Mouse (Mus musculus): ENCODE measurements around the gene Rnase4. TPM values are rescaled to one million over a fixed set of nuclear protein-coding genes. Genes with fewer than 3 reads are reported as not detected.

Gene Rnase4
- polyA plus RNA-seq, 1 experiment from 2014 or later, result 26.3 TPM

DNA sequence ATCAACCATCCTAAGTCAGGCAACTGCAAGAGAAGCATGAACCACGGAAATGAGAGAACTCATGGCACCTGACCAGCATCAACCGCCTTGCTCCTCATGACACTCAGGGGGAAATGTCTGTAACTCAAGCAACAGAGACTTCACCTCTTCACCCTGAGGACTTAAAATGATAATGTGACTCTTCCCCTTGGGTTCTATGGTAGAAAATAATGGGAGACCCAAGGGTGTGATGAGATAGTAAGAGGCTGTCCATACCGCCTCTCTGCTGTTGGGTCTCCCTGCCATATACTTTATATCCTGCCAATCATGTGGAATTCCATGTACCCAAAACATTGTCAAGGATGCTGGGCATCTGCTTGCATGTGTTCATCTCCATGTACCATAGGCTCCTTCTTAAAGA, 16.5 kb upstream of the Rnase4 start, which contains the start of gene Olfr750:
TSS of gene Olfr750 (minus strand) at position 101 of the 400 bp plus-strand sequence.
- ATAC-seq (replicated peaks; ENCODE audit: insufficient number of reproducible peaks, insufficient read depth, low FRiP score, low read depth), result no peak
- WGBS, result 81% methylated on average over 3 of the region's 3 CpGs
- H3K9me3 ChIP-seq (replicated peaks), result no peaks in the 10 kb centered on the region
- H3K27ac ChIP-seq, result no peak within 1 kb of the TSS
- H3K4me1 ChIP-seq (replicated peaks), result no peaks in the 10 kb centered on the region
- H3K4me2 ChIP-seq, result no peak within 1 kb of the TSS
- no peak within 1 kb of the TSS for H3K9ac ChIP-seq
- no peaks in the 10 kb centered on the region for H3K27me3 ChIP-seq
- H3K36me3 ChIP-seq, result no peaks in the 10 kb centered on the region
- H3K4me3 ChIP-seq, result no peak within 1 kb of the TSS

- no peak for ATAC-seq (replicated peaks; ENCODE audit: insufficient number of reproducible peaks, insufficient read depth, low FRiP score, low read depth)
- WGBS, result 79% methylated on average over 1 of the region's 1 CpGs
- H3K27ac ChIP-seq, result no peak overlapping the region
These were observed 11.7 kb upstream of the Rnase4 start for GRCm38 (mm10) chr14:51079180-51079579.

GRCm38 (mm10) chr14:51081035-51081434, 9.8 kb upstream of the Rnase4 start:
- Histone ChIP-seq H3K27me3 (0 out of 2 replicates have a peak, but pooled peaks cover 4% of the 10 kb centered on the region), H3K9me3 (replicated peaks) (no peaks in the 10 kb centered on the region), H3K27ac (no peak overlapping the region), H3K4me3 (no peak overlapping the region), H3K4me1 (replicated peaks) (peaks cover 13% of the 10 kb centered on the region), H3K4me2 (no peak overlapping the region), H3K36me3 (no peaks in the 10 kb centered on the region), H3K9ac (no peak overlapping the region)
- WGBS, result 86% methylated on average over 2 of the region's 2 CpGs
- ATAC-seq (replicated peaks; ENCODE audit: insufficient number of reproducible peaks, insufficient read depth, low FRiP score, low read depth), result no peak

More at GRCm38 (mm10) chr14:51079180-51079579, 11.7 kb upstream of the Rnase4 start:
- Histone ChIP-seq H3K9ac (no peak overlapping the region), H3K9me3 (replicated peaks) (no peaks in the 10 kb centered on the region), H3K4me1 (replicated peaks) (peaks cover 13% of the 10 kb centered on the region), H3K4me3 (no peak overlapping the region), H3K36me3 (no peaks in the 10 kb centered on the region), H3K4me2 (no peak overlapping the region), H3K27me3 (0 out of 2 replicates have a peak, but pooled peaks cover 4% of the 10 kb centered on the region)

DNA sequence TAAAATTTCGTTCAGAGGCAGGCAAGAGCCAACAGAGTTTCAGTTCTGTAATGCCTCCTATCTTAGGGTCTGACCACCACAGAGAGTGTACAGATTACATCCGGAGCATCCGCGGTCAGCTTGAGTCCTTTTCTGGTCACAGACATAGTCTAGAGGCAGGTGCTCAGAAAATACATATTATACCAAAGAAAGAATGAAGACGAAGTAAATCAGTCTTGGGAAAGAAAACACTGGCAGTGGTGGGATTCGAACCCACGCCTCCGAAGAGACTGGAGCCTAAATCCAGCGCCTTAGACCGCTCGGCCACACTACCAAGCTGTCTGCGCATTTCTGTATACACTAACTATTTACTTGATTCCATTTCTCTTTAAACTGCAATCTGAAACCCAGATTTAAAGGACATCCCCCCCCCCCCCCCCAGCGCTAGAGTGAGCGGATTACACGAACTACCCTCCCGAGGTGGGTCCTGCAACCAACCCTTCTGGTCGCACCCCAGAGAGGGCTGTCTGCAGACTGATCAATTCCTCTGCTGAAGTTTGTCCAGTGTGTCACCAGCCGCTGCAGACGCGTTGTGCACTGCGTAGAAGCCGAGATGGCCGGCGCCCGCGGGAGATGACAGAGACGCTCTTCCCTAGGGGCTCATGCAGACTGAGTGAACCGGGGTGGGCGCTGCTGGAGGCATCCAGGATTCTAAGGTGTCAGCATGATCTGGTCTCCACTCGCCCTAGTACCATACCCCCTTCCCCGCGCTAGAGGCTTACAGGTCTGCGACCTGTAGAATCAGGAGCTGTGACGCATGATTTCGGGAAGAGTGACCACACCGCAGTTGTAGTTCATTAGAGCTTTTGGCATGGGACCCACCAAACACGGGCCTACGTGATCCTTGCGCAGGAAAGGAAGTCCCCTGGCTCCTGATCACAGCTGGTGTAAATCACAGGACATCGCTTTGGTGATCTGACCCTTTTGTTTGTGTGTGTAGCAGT, 8.0 kb upstream of the Rnase4 start:
- Histone ChIP-seq H3K4me2 (peak overlapping the region; percentile 83), H3K4me1 (replicated peaks) (peaks cover 13% of the 10 kb centered on the region), H3K36me3 (no peaks in the 10 kb centered on the region), H3K9ac (peak overlapping the region; percentile 62), H3K4me3 (peak overlapping the region; percentile 55), H3K27me3 (0 out of 2 replicates have a peak, but pooled peaks cover 4% of the 10 kb centered on the region), H3K27ac (no peak overlapping the region), H3K9me3 (replicated peaks) (no peaks in the 10 kb centered on the region)
- ATAC-seq (replicated peaks; ENCODE audit: insufficient number of reproducible peaks, insufficient read depth, low FRiP score, low read depth), result peak; percentile 51; the same call in 1 of the 2 replicates
- WGBS, result 3% methylated on average over 40 of the region's 40 CpGs

DNA sequence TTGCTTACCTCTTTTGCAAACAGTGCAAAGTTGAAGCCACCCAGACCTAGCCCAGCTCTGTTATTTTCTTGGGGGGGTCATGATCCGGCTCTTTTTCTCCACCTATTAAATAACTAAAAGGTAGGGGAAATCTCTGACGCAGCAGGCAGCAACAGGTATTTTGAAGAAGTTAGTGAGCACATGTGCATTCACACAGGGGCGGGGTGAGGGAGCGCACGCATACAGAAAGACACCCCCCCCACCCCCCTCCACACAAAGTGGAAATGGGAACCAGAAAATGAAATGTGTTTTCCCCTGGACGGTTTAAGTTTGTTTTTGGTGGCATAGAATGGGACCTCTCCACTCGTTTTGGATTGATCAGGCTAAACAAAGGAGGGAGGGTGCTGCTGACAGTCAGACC, 7.1 kb upstream of the Rnase4 start:
- Histone ChIP-seq H3K9me3 (replicated peaks) (no peaks in the 10 kb centered on the region), H3K4me2 (peak overlapping the region; percentile 83), H3K27ac (no peak overlapping the region), H3K9ac (no peak overlapping the region), H3K36me3 (no peaks in the 10 kb centered on the region), H3K4me3 (peak overlapping the region; percentile 55), H3K4me1 (replicated peaks) (peaks cover 16% of the 10 kb centered on the region), H3K27me3 (0 out of 2 replicates have a peak, but pooled peaks cover 4% of the 10 kb centered on the region)
- ATAC-seq (replicated peaks; ENCODE audit: insufficient number of reproducible peaks, insufficient read depth, low FRiP score, low read depth), result no peak
- WGBS, result 19% methylated on average over 7 of the region's 7 CpGs

GRCm38 (mm10) chr14:51085086-51085485, 5.8 kb upstream of the Rnase4 start:
- H3K9ac ChIP-seq, result no peak overlapping the region
- no peak overlapping the region for H3K4me2 ChIP-seq
- H3K4me1 ChIP-seq (replicated peaks), result peaks cover 16% of the 10 kb centered on the region
- no peaks in the 10 kb centered on the region for H3K9me3 ChIP-seq (replicated peaks)
- no peak overlapping the region for H3K4me3 ChIP-seq
- 0 out of 2 replicates have a peak, but pooled peaks cover 4% of the 10 kb centered on the region for H3K27me3 ChIP-seq
- 70% methylated on average over 2 of the region's 2 CpGs for WGBS
- no peak for ATAC-seq (replicated peaks; ENCODE audit: insufficient number of reproducible peaks, insufficient read depth, low FRiP score, low read depth)
- H3K27ac ChIP-seq, result no peak overlapping the region
- H3K36me3 ChIP-seq, result no peaks in the 10 kb centered on the region

DNA sequence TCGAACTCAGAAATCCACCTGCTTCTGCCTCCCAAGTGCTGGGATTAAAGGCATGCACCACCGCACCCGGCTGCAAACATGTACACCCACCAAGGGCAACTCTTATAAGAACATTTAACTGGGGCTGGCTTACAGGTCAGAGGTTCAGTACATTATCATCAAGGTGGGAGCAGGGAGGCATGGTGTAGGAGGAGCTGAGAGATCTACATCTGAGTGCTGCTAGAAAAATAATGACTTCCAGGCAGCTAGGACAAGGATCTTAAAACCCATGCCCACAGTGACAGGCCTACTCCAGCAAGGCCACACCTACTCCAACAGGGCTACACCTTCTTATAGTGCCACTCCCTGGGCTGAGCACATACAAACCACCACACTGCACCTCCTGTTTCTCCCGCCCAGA, 5.0 kb upstream of the Rnase4 start:
- H3K27ac ChIP-seq, result no peak overlapping the region
- 80% methylated on average over 4 of the region's 4 CpGs for WGBS
- no peak for ATAC-seq (replicated peaks; ENCODE audit: insufficient number of reproducible peaks, insufficient read depth, low FRiP score, low read depth)

GRCm38 (mm10) chr14:51087762-51088161, 3.1 kb upstream of the Rnase4 start:
- Histone ChIP-seq H3K4me2 (peak overlapping the region; percentile 88), H3K27me3 (no peaks in the 10 kb centered on the region), H3K36me3 (no peaks in the 10 kb centered on the region), H3K9ac (peak overlapping the region; percentile 68; the same call in 1 of the 2 replicates), H3K4me1 (replicated peaks) (peaks cover 23% of the 10 kb centered on the region), H3K4me3 (peak overlapping the region; percentile 89), H3K27ac (peak overlapping the region; percentile 87; the same call in 1 of the 2 replicates), H3K9me3 (replicated peaks) (no peaks in the 10 kb centered on the region)
- WGBS, result 22% methylated on average over 9 of the region's 9 CpGs
- ATAC-seq (replicated peaks; ENCODE audit: insufficient number of reproducible peaks, insufficient read depth, low FRiP score, low read depth), result no peak

More for the DNA sequence above, 5.0 kb upstream of the Rnase4 start:
- Histone ChIP-seq H3K9me3 (replicated peaks) (no peaks in the 10 kb centered on the region), H3K4me2 (no peak overlapping the region), H3K9ac (no peak overlapping the region), H3K4me1 (replicated peaks) (peaks cover 16% of the 10 kb centered on the region), H3K27me3 (0 out of 2 replicates have a peak, but pooled peaks cover 4% of the 10 kb centered on the region), H3K4me3 (no peak overlapping the region), H3K36me3 (no peaks in the 10 kb centered on the region)

DNA sequence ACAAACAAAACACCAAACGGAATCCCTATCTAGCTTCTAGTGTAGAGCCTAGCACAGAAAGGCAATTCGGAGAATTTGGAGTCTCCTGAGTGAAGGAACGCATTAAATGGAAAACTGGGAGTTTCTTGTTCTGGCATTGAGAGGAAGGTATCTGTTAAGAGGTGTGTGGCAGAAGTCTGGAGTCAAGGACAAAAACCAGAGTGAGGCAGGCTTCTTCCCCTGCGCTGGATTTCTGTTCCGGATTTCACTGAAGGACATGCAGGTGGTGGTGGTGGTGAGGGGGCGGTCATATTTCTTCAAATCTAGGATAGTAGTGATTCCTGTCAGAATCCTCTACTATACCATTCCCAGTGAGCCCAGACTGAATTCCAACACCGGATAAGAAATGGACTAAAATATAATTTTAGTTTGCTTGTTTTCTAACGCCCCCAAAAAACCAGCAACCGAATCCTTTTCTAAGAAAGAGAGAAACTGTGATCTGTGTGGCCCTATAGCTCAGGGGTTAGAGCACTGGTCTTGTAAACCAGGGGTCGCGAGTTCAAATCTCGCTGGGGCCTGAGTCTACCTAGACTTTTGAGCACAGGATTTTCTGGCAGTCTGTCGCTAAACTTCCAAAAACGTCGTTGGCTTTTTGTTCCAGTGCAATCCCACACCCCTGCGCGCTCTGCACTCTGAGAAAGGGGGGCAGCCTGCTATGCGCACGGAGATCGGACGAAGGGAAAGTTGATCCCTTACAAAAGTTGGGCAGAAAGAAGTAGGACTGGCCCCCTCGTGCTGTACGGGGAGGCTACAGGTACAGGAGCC, 2.5 kb upstream of the Rnase4 start:
- Histone ChIP-seq H3K9me3 (replicated peaks) (no peaks in the 10 kb centered on the region), H3K4me1 (replicated peaks) (peaks cover 20% of the 10 kb centered on the region), H3K27me3 (no peaks in the 10 kb centered on the region), H3K4me2 (peak overlapping the region; percentile 88), H3K4me3 (peak overlapping the region; percentile 89), H3K36me3 (no peaks in the 10 kb centered on the region), H3K9ac (peak overlapping the region; percentile 68), H3K27ac (peak overlapping the region; percentile 87)
- WGBS, result under 1% methylated on average over 23 of the region's 23 CpGs
- ATAC-seq (replicated peaks; ENCODE audit: insufficient number of reproducible peaks, insufficient read depth, low FRiP score, low read depth), result 0 out of 2 replicates have a peak, but pooled peaks have one; percentile 11

GRCm38 (mm10) chr14:51088970-51089673, 1.8 kb upstream of the Rnase4 start:
- no peaks in the 10 kb centered on the region for H3K9me3 ChIP-seq (replicated peaks)
- H3K27ac ChIP-seq, result peak overlapping the region; percentile 87
- H3K9ac ChIP-seq, result peak overlapping the region; percentile 68
- H3K4me2 ChIP-seq, result peak overlapping the region; percentile 88
- peak; percentile 89 for ATAC-seq (replicated peaks; ENCODE audit: insufficient number of reproducible peaks, insufficient read depth, low FRiP score, low read depth)
- no peaks in the 10 kb centered on the region for H3K36me3 ChIP-seq
- no peaks in the 10 kb centered on the region for H3K27me3 ChIP-seq
- H3K4me3 ChIP-seq, result peak overlapping the region; percentile 89
- H3K4me1 ChIP-seq (replicated peaks), result peaks cover 19% of the 10 kb centered on the region; the same call in 1 of the 2 replicates
- under 1% methylated on average over 34 of the region's 34 CpGs for WGBS

Data from heart, embryonic 15.5 days (tissue).